Mouse (Mus musculus) adrenal gland, postnatal 4 days (tissue): ENCODE data around the gene Bcl2l13. TPM values are rescaled to one million over a fixed set of nuclear protein-coding genes. Genes with fewer than 3 reads are reported as not detected.
"Not testable (repeated sequence)": the region's sequence is repeated elsewhere in the genome, so short reads cannot be mapped to it uniquely, and the experiment has no call there.

Experiments used
- DNase-seq, 2 experiments: peaks; one replicate each; pipeline ENCODE4 v3.0.0; 2021 to 2022; ENCODE audit warnings: low spot score in 2 of 2, mixed read lengths in 2 of 2
- total RNA-seq, 2 experiments: library from RNA; stranded (reverse); gene quantifications; 2 replicates each; pipeline ENCODE4 v1.2.3; 2021

Bcl2l13 gene
- total RNA-seq, 2 experiments from 2014 or later = 59.4 to 61.9 TPM

- no peak for DNase-seq
Measured at GRCm38 (mm10) chr6:120830056-120830455, 6.0 kb upstream of the Bcl2l13 start.

- no peak for DNase-seq
Measured at GRCm38 (mm10) chr6:120830866-120831608, 5.0 kb upstream of the Bcl2l13 start.

GRCm38 (mm10) chr6:120832097-120832496 lies 3.9 kb upstream of the Bcl2l13 start:
- no peak for DNase-seq

- DNase-seq = no peak
Measured at GRCm38 (mm10) chr6:120834766-120835321, 1.2 kb upstream of the Bcl2l13 start.

DNA sequence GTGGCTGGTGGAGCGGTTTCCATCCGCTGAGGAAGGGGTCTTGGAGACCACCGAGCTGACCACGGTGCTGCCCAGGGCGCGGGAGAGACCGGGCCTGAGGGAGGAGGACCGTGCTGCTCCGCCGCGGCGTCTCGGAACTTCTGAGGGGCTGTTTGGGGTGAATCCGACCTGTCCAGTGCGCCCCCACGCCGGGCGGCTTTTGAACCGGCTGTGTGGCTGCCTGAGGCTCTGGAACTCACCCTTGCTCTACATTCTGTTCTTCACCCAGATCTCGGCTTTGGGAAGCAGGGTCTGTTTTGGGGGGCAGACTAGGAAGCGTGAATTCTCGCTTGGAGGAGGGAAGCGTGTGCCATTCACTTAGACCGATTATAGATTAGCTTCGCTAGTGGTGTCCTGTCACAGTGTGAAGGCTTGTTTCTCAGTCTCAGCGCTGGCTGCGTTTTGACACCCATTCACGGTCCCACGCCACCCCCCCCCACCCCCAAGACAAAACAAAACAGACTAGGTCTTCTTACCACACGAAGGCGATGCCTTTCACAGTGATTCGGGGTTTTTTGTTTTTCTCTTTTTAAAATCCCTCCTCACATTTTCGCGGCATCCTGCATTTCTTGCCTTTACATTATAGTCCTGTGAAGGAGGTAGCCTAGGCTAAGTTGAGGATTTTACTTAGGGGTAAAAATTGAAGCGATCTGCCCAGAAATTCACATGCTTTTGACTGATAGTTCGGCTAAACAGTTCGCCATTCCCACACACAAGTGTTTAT lies 558 bp downstream of the Bcl2l13 start:
- no peak for DNase-seq

- DNase-seq = no peak
Measured at GRCm38 (mm10) chr6:120837152-120837530, 1.1 kb downstream of the Bcl2l13 start.

DNA sequence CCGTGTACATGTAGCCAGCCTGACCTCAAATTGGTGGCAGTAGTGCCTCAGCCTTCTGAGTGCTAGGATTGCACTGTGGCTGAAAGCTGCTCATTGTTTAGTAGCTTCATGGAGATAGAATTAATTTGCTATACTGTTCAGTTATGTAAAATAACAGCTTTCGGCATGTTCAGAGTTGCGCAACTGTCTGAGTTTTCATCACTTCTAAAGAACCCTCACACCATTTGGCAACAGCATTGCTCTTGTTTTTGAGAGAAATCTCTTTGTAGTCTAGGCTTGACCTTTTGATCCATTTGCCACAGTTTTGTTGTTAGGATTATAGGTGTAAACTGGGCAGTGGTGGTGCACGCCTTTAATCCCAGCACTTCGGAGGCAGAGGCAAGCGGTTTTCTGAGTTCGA lies 4.2 kb downstream of the Bcl2l13 start:
- no peak for DNase-seq

- DNase-seq = no peak
Measured at GRCm38 (mm10) chr6:120841754-120842153, 5.7 kb downstream of the Bcl2l13 start.

DNA sequence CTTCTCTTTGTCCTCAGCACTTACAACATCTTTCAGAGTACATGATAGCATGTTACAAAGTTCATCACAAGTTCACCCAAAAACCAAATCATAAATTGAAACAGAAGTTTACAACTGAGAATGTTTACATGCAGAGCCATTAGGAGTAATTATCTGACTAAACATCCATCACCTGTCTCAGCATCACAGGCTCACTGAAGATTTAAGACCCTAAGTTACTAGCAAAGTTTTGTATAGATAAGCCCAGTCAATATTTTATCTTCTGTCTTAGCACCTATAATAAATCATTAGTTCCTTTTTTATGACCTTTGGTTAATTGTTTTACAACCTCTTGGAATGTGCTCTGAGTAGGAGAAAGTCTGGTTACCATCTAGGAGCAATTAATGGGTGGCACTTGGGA lies 14.7 kb downstream of the Bcl2l13 start:
- not testable (repeated sequence) for DNase-seq

DNA sequence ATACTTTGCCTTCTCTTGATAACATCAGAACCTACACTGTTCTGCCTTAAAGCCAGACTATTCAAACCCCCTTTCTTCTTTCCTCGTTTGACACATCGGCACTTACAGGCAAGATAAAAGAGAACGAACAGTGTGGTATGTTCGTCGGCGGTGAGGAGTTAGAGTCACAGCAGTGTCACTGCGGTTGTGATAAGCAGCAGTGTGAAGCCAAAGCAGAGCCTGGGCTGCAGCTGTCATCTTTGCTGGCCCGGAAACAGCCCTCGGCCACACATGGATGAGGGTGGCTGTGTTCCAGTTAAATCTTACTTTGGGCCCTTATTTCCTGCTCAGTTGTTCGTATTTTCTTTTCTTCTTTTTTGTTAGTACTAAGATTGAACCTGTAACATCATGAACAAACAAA lies 18.4 kb downstream of the Bcl2l13 start:
- DNase-seq = no peak

DNA sequence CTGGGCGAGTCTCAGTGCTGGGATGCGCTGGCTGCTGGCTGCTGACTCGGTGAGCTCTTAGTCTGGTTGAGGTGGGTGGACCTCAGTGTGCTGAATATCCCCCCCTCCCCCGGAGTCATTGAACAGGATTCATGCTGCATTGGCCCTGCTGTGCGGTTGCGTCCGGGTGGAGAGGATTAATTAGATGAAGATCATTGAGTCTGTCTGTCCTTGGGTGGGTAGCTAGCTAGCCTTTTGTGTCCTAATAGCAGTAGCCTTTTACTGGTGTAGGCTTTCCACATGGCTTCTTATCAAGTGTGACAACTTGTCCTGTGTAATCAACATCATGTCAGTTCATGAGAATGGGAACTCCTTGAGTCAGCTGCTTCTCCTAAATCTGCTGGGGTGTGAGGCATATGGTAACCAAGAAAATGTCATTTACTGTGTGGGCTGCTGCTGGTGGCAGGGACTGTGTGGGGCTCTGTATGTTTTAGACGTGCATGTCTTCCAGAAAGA lies 22.3 kb downstream of the Bcl2l13 start:
- DNase-seq = no peak

GRCm38 (mm10) chr6:120860079-120860478 lies 24.1 kb downstream of the Bcl2l13 start:
- no peak for DNase-seq

DNA sequence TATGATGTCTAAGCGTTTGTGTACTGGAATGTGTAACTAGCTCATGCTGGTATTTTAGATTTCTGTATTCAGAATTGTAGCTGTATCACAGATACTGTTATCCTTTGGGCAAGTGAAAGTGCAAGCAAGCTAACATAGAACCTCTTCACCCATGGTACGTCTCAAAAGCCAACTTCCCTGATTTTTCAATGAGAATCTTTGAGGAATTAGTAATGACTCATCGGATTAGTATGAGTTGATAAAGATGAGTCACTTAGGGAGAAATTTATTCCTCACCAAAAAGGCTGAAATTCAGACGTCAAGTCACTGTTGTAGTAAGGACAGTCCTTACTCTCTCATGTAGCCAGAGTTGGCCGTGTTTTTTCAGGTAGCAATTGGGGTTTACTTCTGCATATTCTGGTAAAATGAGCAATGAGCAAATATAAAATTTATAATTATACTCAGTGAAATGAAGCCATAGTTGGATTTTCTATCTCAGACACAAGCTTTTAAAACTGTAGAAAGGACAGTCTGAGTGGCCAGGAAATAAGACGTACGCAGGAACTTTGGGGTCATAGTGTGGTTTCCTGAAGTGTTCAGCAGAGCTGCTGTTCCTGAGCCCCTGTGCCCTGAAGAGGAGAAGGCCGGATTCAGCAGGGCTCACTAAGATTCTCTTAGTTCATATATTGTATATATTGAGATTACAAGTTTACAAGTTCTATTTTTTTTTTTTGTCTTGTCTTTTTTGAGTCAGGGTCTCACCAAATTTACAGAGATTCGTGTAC lies 30.2 kb downstream of the Bcl2l13 start:
- no peak for DNase-seq

DNA sequence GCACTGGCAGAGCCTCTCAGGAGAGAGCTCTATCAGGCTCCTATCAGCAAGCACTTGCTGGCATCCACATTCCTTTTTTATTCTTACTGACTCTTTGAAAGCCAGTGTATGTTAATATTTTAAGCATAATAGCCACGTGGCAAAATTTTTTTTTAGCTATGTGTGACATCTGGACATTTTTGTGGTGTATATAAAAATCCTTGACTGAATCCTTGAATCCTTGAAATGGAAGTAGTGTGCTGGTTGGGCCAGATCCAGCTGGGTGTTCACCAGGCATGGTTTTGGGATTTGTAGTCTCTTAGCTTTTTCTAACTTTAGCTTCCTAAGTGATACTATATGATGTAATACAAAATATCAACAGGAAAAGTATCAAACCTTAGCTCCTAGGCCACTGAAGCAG lies 32.8 kb downstream of the Bcl2l13 start:
- no peak for DNase-seq

DNA sequence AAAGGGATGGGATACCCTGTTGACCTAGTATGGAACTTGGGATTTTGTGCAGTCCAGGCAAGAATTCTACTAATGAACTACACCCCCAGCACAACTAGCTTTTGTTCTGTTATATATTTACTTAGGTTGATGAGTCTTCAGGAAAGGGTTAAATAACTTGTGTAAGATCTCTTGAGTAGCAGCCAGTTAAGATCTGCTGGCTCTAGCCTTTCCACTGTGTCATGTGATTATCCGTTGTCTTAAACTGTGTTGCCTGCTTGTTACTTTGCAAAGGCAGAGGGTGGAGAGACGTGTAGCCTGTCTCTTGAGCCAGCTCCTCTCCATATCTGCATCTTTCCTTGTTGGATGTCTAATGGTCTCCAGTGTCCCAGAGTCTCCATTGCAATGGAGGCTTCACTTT lies 35.3 kb downstream of the Bcl2l13 start:
- DNase-seq = no peak

- no peak for DNase-seq
Measured at GRCm38 (mm10) chr6:120873874-120874273, 37.9 kb downstream of the Bcl2l13 start.

DNA sequence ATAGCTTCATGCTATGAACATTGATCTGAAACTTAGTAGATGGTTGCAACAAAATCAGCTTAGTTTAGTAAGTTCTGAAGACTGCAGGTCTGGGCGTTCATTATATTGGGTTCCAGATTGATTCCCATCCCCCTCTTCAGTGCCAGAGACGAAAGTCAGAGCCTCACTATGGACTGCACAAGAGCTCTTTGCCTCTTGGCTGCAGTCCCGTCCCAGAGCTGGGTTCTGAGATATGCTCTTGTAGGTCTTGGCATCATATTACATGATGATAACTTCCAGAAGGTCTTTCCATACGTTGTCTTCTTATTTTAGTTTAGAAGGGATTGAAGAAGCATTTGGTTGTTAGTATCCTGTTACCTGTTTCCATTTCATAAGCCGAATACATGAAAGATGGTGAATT lies 43.0 kb downstream of the Bcl2l13 start:
- DNase-seq = no peak

DNA sequence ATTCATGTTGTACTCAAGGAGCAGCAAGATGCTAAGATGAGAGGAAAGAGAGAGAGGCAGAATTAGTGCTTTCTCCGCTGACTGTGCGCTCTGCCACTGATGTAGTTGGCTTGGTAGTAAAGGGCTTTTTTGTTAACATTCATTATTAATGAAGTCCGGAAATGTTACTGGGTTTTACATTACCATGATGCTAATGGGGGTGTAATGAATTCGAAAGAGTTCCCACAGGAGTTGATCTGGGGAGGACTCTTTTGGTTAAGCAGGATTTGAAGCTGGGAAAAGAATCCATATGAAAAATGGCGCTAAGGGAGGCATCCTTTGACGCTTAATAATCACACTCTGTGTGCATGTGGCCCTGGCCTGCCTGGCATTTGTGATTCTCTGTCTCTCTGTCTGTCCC lies 48.4 kb downstream of the Bcl2l13 start:
- no peak for DNase-seq

GRCm38 (mm10) chr6:120886696-120887095 lies 50.7 kb downstream of the Bcl2l13 start:
- DNase-seq = no peak

- DNase-seq = no peak
Measured at GRCm38 (mm10) chr6:120894089-120894488, 58.1 kb downstream of the Bcl2l13 start.

DNA sequence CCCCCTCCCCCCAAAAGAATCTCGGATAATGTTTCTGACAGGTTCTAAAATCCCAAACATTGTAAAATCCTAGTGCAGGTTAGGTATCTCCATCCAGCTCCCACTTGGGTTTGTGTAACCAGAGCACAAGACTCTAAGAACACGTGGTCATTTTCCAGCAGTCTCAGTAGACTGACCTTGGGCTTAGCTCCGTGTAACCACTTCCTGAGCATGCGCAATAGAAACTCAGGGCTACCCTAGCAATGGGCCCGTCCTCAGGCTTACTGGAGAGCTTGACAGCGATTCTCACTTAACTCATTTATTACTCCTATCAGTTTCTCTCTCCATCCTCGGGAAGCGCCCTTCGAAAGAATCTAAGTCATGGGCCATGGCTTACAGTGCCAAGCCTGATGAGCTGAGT lies 58.5 kb downstream of the Bcl2l13 start:
- DNase-seq = no peak
